Mouse (Mus musculus): ENCODE data around the gene Gm5868. TPM values are rescaled to one million over a fixed set of nuclear protein-coding genes. Genes with fewer than 3 reads are reported as not detected.
A peak's percentile ranks its signal among the peaks of the same experiment; 100 is the strongest.

Gm5868 gene
- polyA plus RNA-seq, 1 experiment from 2014 or later: 5.2 TPM

- H3K27me3 ChIP-seq (ENCODE audit: control insufficient read depth, insufficient read depth, low read depth, low read length): no peaks in the 10 kb centered on the region
- no peaks in the 10 kb centered on the region for H3K9me3 ChIP-seq (replicated peaks; ENCODE audit: control insufficient read depth, low read length, poor library complexity, severe bottlenecking)
- peak; percentile 98 for ATAC-seq
- under 1% methylated on average over 42 of the region's 42 CpGs for WGBS
- H3K27ac ChIP-seq (ENCODE audit: low read length): peak within 1 kb of the TSS; percentile 85
- H3K4me2 ChIP-seq (ENCODE audit: low read length): peak within 1 kb of the TSS; percentile 91
- peak within 1 kb of the TSS; percentile 81 for H3K4me3 ChIP-seq (ENCODE audit: low read depth, low read length)
- H3K4me1 ChIP-seq (ENCODE audit: control insufficient read depth, insufficient read depth, low read length): peaks cover 10% of the 10 kb centered on the region
- H3K9ac ChIP-seq (ENCODE audit: low read depth, low read length): peak within 1 kb of the TSS; percentile 93
- H3K36me3 ChIP-seq (ENCODE audit: control insufficient read depth, insufficient read depth, low read length): peaks cover 5% of the 10 kb centered on the region; the same call in 1 of the 2 replicates
Measured at GRCm38 (mm10) chr5:72559544-72560049, 27.8 kb downstream of the Gm5868 start, which contains the start of gene Nfxl1. Nfxl1 (minus strand) TSS chr5:72559684.

- peak overlapping the region; percentile 91 for H3K4me2 ChIP-seq (ENCODE audit: low read length)
- H3K36me3 ChIP-seq (ENCODE audit: control insufficient read depth, insufficient read depth, low read length): peaks cover 7% of the 10 kb centered on the region; the same call in 1 of the 2 replicates
- no peaks in the 10 kb centered on the region for H3K9me3 ChIP-seq (replicated peaks; ENCODE audit: control insufficient read depth, low read length, poor library complexity, severe bottlenecking)
- peaks cover 10% of the 10 kb centered on the region for H3K4me1 ChIP-seq (ENCODE audit: control insufficient read depth, insufficient read depth, low read length)
- under 1% methylated on average over 56 of the region's 57 CpGs for WGBS
- H3K9ac ChIP-seq (ENCODE audit: low read depth, low read length): peak overlapping the region; percentile 93
- ATAC-seq: peak; percentile 83
- H3K27ac ChIP-seq (ENCODE audit: low read length): peak overlapping the region; percentile 85
- peak overlapping the region; percentile 81 for H3K4me3 ChIP-seq (ENCODE audit: low read depth, low read length)
- H3K27me3 ChIP-seq (ENCODE audit: control insufficient read depth, insufficient read depth, low read depth, low read length): no peaks in the 10 kb centered on the region
Measured at GRCm38 (mm10) chr5:72558716-72559526, 28.4 kb downstream of the Gm5868 start.

- Histone ChIP-seq H3K9ac (ENCODE audit: low read depth, low read length) (no peak overlapping the region), H3K4me2 (ENCODE audit: low read length) (no peak overlapping the region), H3K27ac (ENCODE audit: low read length) (no peak overlapping the region), H3K27me3 (ENCODE audit: control insufficient read depth, insufficient read depth, low read depth, low read length) (no peaks in the 10 kb centered on the region), H3K4me3 (ENCODE audit: low read depth, low read length) (no peak overlapping the region), H3K9me3 (replicated peaks; ENCODE audit: control insufficient read depth, low read length, poor library complexity, severe bottlenecking) (no peaks in the 10 kb centered on the region), H3K36me3 (ENCODE audit: control insufficient read depth, insufficient read depth, low read length) (peaks cover 7% of the 10 kb centered on the region; the same call in 1 of the 2 replicates), H3K4me1 (ENCODE audit: control insufficient read depth, insufficient read depth, low read length) (peaks cover 10% of the 10 kb centered on the region)
- WGBS: 81% methylated on average over 3 of the region's 3 CpGs
- no peak for ATAC-seq
Measured at GRCm38 (mm10) chr5:72556245-72556644, 31.1 kb downstream of the Gm5868 start.

GRCm38 (mm10) chr5:72551209-72551608 is 36.1 kb downstream of the Gm5868 start:
- no peaks in the 10 kb centered on the region for H3K27me3 ChIP-seq (ENCODE audit: control insufficient read depth, insufficient read depth, low read depth, low read length)
- H3K4me3 ChIP-seq (ENCODE audit: low read depth, low read length): no peak overlapping the region
- H3K27ac ChIP-seq (ENCODE audit: low read length): no peak overlapping the region
- H3K9ac ChIP-seq (ENCODE audit: low read depth, low read length): no peak overlapping the region
- no peak overlapping the region for H3K4me2 ChIP-seq (ENCODE audit: low read length)
- H3K9me3 ChIP-seq (replicated peaks; ENCODE audit: control insufficient read depth, low read length, poor library complexity, severe bottlenecking): no peaks in the 10 kb centered on the region
- ATAC-seq: no peak
- 92% methylated on average over 3 of the region's 3 CpGs for WGBS
- H3K36me3 ChIP-seq (ENCODE audit: control insufficient read depth, insufficient read depth, low read length): peaks cover 7% of the 10 kb centered on the region
- no peaks in the 10 kb centered on the region for H3K4me1 ChIP-seq (ENCODE audit: control insufficient read depth, insufficient read depth, low read length)

Other genes with a start within 250 kb of the Gm5868 start
- 0.93 and 1.2 TPM in 2 replicates for gene Corin, start 83.1 kb downstream of the Gm5868 start, polyA plus RNA-seq (2015; fragmentation: Nextera tagmentation; extraction: Ambion mirVana)
- 11.2 and 13.8 TPM in 2 replicates for gene Nfxl1, start 27.9 kb downstream of the Gm5868 start, polyA plus RNA-seq (2015; fragmentation: Nextera tagmentation; extraction: Ambion mirVana)
- gene Zar1, start 6.3 kb downstream of the Gm5868 start, polyA plus RNA-seq (2015; fragmentation: Nextera tagmentation; extraction: Ambion mirVana): 3.0 and 4.9 TPM in 2 replicates
- gene Cnga1, start 56.7 kb upstream of the Gm5868 start, polyA plus RNA-seq (2015; fragmentation: Nextera tagmentation; extraction: Ambion mirVana): not detected in 2 replicates
- 0.54 and 0.70 TPM in 2 replicates for gene Nipal1, start 60.2 kb upstream of the Gm5868 start, polyA plus RNA-seq (2015; fragmentation: Nextera tagmentation; extraction: Ambion mirVana)
- gene Txk, start 165.2 kb upstream of the Gm5868 start, polyA plus RNA-seq (2015; fragmentation: Nextera tagmentation; extraction: Ambion mirVana): 0.19 TPM in 1 of 2 replicates, not detected in the other

Data from midbrain, embryonic 16.5 days (tissue).